Mouse (Mus musculus) monocyte, adult 2 months (primary cell): ENCODE results near the gene Ankrd35.
"Not testable (repeated sequence)": the region's sequence is repeated elsewhere in the genome, so short reads cannot be mapped to it uniquely, and the experiment has no call there.

Source experiments
- DNase-seq, 2 experiments: peaks; one replicate each; pipeline ENCODE4 v3.0.0; 2022; ENCODE audit warnings: low spot score in 2 of 2, low read depth in 1 of 2

Ankrd35 gene

DNA sequence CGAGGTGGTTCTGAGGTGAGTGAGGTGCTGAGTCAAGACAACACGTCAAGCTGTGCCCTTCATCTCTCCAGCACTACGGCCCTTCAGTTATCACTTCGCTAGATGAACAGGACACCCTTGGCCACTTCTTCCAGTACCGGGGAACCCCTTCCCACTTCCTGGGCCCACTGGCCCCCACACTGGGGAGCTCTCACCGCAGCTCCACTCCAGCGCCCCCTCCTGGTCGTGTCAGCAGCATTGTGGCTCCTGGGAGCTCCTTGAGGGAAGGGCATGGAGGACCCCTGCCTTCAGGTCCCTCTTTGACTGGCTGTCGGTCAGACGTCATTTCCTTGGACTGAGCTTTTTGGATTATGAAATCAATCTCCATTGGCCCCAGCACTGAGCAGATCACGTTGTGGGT is 34.8 kb downstream of the Ankrd35 start:
- no peak for DNase-seq

DNA sequence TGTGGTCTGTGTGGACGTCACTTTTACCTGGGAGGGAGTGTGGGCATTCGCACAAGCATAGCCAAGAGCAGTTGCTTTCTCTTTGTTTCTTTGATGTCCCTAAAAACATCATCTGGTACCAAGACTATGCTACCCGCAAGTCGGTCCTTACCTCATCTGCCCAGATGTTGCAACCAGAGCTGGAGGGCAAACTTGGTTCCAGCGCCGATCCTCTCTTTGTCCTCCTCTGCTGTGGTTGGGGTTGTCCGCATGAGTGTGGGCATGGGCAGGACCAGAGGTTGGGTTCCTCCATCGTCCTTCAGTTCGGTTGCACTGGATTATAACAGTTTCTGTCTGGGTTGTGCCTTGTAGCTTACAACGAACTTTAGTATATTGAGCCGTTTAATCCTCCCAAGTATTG is 36.3 kb downstream of the Ankrd35 start:
- DNase-seq, result no peak

DNA sequence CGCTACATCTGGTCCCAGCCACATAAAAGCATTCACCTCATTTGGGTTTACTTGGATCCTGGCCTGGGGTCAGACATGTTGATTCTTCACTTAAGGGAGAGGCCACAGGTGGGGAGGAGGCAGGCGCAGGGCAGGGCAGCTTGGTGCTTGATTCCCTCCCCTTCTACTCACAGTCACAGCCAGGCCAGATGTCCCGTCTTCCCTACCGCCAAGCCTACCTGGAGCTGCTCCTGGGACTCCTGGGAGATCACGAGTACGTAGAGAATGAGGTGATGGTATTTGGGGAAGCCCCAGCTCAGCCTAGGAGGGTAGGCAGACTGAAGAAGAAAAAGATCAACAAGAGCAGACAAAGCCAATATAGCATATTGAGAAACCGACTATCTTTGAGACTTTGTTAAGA is 37.1 kb downstream of the Ankrd35 start:
- no peak for DNase-seq

DNA sequence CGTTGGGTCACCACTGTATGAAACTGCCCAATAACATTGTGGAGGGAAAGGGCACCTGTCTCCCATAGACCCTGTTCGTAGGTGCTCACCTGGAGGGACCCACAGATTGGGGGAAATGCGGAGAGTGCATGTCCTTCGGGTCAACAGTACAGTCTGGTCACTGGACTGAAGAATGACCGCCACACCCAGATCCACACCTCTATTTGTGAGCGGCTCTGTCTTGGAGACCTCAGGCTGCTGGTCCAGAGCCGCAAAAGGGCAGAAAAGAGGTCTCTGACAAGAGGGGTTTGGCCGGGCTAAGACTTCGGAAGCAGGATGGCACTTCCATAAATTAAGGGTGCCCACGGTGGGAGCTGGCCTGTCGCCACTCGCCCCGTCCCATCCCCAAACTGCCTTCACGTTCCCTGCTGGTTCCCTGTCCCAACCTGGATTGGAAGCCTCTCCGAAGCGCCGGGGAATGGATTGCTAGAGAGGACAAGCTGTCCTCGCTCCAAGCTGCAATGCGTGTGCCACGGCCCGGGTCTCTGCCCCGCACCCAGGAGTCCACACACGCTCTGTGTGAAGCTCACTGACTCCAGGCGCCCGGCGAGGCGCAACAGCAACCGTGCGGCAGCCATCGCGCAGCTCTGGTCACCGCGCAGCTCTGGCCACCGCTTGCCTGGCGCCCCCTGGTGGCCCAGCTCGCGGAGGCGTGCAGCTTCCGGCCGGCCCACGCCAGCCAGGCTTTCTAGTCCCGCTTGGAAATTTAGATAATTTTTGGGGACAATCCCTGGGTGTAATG is 38.2 kb downstream of the Ankrd35 start, which contains the start of gene Nudt17:
Gene Nudt17, minus strand, starts transcription at position 660 of the 781 bp plus-strand sequence.
- peak; percentile 24 to 63 for DNase-seq

DNA sequence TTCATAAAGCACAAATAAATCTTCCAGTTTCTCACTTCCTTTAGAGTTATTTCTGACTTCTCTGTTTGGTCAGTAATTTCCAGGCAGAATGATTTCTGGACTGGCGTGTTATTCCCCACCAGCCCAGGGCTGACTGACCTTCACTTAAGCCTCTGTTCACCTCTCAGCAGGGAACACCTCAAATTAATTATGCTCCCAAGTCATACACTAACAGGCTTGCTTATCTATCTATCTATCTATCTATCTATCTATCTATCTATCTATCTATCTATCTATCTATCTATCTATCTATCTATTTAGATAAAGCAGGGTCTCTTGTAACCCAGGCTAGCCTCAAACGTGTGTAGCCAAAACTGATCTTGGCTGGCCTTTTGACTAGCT is 38.7 kb downstream of the Ankrd35 start:
- DNase-seq, result no peak

DNA sequence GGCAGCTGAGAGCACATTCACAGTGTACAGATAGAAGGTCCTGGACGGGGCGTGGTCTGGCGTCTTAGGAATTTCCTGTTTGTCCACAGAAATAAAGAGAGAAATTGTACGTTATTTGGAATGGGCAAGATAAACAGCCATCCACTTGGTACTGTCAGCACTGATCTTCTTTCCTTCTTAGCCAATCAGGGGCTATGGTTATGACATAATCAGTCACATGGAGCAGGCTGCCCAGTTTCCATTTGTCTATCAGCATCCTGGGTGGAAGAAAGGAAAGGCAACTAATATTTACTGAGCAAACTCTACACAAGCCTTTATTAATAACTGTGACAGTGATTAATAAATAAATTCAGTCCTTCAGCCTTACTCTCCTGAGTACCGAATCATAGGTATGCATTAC is 44.4 kb downstream of the Ankrd35 start:
- DNase-seq, result no peak

DNA sequence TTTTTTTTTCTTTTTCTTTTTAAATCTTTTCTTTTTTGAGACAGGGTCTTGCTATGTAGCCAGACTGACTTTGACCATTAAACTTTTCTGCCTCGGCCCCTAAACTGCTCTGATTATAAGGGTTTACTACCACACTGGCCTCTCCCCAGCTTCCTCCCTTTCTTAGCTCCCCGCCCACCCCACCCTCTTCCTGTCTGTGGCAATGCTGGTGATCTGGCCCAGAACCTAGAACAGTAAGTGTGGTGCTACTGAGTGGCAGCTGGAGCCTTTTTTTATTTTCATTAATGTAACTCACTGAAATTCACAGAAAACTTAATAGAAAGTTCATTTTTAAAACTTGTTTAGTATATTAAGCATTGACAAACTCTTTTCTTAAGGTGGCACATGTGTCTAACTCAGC is 45.9 kb downstream of the Ankrd35 start:
- no peak for DNase-seq

DNA sequence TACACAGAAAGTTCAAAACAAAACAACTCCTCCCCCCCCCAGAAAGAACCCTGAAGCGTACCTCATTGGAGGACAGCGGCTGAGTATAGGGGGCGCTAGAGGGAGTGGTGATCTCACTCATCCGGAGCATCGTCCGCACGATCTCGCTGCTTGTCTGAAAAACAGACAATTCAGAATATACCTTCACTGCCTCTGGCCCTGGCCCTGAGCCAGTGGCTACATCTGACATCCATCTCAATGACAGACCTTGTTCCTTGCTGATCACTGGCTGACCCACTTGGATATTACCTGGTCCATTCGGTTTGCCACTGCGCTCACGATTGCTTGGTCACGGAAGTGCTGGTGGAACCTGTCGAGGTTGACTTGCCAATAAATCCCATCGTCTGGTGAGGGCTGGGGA is 49.2 kb downstream of the Ankrd35 start:
- no peak for DNase-seq

DNA sequence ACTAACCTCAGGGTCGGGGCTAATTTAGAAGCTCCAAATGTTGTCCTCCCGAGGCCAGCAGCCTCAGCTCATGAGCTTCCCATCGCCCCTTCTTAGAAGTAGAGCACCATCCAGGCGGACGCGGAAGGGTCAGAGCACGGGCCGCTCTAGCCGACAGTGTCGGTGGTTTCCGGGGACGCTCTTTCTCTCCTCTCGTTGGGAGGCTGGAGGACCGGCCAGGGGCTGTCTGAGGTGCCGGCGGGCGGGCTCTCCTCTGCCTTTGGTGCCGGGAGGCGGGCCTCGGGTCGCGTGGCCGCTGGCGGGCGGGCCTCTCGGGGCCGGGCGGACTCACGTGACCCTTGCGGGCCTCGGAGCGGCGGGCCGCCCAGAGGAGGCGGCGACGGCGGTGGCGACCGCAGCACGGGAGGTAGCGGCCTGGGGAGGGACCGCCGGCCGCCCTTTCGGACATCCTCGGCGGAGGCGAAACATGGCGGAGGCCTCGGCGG is 57.5 kb downstream of the Ankrd35 start, which contains the start of the genes Polr3c and Rnf115:
Gene Polr3c, minus strand, starts transcription at position 286 of the 485 bp plus-strand sequence.
Gene Rnf115, plus strand, starts transcription at position 322 of the 485 bp plus-strand sequence.
- DNase-seq, result peak; percentile 90 to 93

DNA sequence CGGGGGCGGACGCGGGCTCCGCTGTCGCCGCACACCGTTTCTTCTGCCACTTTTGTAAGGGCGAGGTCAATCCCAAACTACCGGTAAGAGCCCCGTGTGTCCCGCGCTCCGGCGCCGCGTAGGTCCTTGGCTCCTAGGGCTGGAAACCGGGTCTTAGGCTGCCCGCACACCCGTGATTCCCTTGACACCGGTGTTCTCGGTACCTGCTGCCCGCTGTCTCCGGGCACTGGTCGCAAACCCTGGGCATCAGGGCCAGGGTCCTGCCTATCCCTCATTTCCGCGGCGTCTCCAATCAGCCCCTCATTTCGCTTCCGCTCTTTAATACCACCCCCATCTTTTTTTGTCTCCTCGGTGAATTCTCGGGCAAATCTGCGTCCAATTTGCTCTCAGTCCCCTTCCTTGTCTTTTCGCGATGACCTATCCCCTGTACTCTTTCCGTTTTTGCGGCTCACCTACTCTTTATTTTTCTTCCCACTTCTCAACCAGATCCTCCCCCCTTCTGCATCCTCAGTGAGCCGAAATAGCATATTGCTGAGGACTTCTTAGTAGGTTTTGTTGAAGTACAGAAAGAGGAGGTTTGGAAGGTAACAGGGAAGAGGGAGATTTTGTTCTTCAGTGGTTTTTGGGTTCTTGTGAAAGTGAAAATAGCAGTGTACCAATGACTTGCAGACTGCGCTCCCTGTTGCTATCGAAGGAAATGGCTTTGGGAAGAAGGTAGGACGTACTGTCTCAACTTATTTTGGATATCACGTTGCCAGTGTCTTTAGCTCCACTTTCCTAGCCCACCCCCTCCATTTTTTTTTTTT is 58.1 kb downstream of the Ankrd35 start:
- no peak for DNase-seq

DNA sequence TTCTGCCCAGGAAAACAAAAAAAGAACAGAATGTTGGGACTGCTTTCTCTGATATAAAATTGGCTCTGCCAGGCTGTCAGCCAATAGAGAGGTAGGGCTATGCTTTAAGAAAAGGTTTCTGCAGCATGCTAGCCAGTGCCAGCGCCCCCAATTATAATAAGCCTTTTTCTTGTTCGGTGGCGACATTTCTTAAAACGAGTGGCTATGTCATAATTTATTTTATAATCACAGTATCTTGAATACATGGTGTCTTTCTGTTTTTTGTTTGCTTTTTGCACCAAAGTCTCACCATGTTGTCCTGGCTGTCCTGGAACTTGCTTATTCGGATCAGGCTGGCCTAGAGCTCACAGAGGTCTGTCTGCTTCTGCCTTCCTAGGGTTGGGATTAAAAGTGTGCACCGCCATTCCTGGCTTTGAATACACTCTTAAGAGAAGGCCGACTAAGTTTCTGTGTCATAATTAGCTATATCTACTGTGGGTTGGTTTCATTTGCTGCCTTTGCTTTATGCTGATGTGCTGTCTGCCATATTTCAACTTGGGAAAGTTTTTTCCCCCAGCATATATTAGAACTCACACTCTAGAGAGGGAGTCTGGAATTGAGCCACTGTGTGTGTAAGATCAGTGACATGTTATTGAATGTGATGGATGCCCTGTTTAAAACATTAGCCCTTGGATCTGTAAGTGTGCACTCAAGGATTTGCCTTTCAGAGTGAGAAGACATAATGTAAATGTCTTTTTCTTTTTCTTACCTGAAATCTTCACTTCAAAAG is 58.9 kb downstream of the Ankrd35 start:
- DNase-seq, result no peak

DNA sequence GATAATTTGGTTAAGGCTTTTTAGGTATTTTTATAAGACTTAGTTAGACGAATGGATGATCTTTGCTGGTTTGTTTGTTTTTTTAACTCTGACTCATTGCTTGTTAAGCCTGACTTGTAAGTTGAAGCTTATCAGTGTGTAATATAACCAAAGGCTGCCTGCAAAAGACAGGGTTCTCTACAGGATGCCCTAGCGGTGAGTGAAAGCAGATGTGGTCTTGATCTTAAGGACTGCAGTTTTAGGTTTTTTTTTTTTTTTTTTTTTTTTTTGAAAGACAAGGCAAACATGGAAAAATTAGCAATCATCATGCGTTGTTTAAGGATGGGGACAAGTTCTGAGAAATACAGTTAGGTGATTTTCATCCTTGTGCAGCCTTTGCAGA is 59.5 kb downstream of the Ankrd35 start:
- DNase-seq, result no peak

DNA sequence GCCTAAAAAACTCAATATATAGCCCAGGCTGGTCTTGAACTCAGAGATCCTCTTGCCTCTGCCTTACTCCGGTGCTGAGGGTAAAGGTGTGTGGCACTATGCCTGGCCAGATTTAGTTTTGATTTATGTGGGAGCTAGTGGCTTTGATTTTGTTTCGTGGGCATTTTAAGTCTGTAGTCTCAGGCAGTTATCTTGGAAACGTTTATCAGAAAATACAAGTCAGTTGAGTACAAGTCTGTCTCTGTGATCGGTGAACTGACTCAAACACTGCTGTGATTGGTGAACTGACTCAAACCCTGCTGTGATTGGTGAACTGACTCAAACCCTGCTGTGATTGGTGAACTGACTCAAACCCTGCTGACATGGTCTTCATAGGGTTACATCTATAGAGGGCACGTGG is 60.9 kb downstream of the Ankrd35 start:
- DNase-seq, result no peak

DNA sequence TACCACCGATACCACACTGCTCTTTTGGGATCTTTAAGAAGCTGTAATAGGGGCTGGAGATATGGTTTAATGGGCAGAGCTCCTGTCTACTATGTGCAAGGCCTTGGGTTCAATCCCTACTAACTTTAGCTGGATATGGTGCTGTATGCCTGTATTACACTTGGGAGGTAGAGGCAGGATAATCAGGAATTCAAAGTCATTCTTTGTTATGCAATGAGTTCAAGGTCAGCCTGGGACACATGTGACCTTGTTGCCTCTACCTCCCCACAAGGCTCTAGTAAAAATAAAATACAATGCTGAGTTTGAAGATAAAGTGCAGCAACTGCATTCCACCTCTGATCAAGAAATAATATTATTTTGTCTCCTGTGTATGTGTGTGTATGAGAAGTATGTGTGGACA is 64.1 kb downstream of the Ankrd35 start:
- DNase-seq, result no peak

DNA sequence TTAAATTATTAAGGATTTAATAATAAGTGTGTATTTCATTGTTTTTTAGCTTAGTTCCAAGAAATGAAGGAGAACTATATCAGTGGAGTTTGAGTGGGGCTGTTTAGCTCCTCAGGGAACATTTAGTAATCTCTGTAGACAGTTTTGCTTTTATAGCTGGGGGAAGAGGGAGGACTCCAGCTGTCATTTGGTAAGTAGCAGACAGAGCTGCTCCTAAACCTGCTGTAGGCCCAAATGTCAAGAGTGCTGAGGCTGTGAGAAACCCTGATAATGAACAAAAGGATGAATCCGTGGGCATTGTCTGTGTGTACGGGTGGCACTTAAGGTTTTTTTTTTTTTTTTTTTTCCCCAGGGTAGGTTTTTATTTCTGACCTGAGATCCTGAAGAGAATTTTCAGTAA is 65.3 kb downstream of the Ankrd35 start:
- no peak for DNase-seq

DNA sequence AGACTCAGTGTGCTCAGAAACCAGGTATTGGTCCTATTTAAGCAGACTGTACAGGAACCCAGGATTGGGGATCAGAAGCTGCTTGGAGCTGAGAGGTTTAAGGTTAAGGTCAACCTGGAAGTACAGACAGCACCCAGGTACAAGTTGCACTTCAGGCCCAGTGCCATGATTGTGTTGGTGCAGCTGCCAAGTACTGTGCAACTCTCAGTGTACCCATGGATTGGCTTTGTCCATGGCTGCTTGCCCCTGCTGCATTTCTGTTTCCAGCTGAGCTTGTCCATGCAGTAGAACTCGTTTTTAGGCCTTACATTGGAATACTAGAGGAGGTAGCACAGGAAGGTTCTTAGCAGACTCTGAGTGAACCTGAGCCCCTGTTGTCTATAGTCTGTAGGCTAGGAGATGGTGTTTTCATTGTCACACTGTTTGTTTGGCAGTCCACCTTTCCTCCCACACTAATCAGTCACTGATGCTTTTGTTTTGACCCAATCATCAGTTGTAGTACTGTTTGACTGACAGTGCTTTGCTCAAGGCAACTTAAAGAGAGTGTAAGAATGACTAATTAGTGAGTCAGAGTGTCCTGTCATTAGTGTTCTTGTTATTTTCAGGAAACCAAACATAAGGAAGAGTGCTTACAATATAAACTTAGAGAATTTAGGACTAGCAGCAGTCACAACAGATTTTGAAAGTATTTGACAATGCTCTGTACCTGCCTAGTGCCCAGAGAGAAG is 67.2 kb downstream of the Ankrd35 start:
- no peak for DNase-seq

DNA sequence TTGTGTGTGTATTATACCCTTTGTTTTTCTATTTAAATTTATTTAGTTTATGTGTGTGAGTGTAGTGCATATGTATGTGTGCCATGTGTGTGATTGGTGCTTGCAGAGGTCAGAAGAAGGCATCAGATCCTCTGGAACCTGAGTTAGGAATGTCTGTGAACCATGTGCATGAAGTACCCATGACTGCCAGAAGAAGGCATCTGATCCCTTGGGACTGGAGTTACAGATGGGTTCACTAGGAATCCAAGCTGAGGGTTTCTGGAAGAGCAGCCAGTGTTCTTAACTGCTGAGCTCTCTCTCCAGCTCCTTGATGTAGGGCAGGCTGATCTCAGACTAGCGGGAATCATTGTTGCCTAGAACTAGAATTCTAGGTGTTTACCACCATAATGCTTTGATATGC is 68.1 kb downstream of the Ankrd35 start:
- no peak for DNase-seq

DNA sequence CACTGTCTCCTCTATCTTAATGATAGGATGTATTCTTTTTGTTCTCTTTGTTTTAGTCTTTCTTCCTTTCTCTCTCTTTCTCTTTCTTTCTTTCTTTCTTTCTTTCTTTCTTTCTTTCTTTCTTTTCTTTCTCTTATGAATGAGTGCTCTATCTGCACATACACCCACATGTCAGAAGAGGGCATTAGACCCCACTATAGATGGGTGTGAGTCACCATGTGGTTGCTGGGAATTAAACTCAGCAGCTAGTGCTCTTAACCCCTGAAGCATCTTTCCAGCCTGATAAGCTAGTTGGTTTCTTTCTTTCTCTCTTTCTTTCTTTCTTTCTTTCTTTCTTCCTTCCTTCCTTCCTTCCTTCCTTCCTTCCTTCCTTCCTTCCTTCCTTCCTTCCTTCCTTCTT is 70.3 kb downstream of the Ankrd35 start:
- DNase-seq, result not testable (repeated sequence)
